Mouse (Mus musculus) right cerebral cortex, postnatal 25 days (tissue): Measurements from ENCODE around the gene Pde1a.
"Not testable (repeated sequence)": the region's sequence is repeated elsewhere in the genome, so short reads cannot be mapped to it uniquely, and the experiment has no call there.

Experiments
- DNase-seq: peaks from one replicate; pipeline ENCODE4 v3.0.0; 2022

The Pde1a gene

DNA sequence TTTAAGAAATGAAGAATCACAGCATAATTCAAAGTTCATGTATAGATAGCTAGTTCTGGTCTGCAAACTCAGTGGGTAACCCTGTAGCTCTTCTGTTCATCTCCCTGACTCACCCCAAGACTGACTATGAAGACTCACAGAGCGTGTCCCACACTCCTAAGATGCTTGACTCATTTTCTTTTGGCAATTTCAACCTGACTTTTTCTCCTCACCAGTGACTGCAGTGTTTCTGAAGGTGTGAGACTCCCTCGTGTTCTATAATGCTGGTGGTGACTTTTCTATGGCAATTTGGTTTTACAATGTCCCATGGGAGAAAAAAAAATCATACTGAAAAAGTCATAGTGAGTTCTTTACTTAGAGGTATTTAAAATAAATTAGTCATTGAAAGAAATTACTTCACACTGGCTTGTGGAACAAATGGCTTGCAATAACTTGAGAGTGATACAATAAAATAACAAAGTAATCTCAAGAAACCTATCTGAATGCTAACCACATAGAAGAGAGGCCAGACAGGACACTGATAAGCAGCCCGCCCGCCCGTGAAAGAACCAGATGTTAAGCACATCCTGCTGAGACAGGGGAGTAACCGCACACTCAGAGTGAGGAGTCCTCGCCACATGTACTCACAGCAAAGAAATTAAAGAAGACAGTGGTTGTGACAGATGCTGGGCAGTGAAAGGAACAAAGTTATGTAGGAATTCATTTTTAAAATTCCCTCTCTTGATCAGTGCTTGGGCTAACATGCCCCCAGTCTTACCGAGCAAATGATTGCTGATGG is 183.2 kb downstream of the Pde1a start:
- no peak for DNase-seq

DNA sequence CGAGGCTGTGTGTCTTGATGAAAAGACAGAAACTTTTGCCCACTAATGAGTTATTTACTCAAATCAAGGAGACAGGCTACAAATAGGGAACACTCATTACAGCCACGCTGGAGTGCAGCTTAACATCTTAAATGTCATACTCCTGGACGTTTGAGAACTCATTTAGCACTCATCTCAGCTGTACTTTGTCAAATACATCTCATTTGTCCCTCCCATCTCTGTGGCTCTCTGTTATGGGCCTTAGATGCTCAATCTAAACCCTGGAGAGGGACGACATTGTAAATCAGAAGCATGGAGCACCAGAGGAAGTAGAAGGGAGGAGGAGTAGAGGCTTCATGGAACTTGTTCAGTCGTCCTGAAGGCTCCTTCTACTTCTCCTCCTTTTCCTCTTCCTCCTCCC is 194.6 kb downstream of the Pde1a start:
- DNase-seq, result no peak

DNA sequence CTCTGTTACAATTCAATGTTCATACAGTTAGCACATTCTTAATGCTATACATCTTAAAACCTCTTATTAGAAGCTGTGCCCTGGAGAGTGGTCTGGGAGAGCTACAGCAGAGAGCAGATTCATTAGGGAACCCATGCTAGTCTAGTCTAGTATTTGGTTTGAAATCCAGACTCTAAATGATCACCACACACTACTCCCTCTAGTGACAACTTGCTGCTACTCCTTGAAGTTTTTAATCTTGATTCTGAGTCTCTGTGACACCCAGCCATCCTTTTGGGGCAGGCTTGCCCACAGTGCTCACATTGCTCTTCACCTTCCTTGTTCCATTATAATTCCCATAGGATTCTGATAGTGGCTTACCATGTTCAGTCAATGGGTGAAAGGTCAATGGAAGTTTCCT is 206.9 kb downstream of the Pde1a start:
- no peak for DNase-seq

DNA sequence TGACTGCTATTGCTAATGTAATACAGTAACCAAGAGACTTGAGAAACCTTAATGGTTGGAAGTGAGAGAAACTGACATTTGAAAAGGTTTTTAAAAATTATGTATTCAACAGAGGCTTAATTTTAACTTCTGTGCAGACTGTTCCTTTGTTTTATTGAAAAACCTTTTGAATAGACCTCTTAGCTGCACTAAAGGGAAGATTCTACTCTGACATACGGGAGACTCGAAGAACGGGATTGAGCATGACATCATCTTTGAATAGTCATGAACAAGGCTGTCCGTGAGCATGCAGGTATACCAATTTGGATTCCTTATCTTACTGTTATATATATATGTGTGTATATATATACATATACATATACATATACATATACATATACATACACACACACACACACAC is 207.9 kb downstream of the Pde1a start:
- DNase-seq, result no peak

DNA sequence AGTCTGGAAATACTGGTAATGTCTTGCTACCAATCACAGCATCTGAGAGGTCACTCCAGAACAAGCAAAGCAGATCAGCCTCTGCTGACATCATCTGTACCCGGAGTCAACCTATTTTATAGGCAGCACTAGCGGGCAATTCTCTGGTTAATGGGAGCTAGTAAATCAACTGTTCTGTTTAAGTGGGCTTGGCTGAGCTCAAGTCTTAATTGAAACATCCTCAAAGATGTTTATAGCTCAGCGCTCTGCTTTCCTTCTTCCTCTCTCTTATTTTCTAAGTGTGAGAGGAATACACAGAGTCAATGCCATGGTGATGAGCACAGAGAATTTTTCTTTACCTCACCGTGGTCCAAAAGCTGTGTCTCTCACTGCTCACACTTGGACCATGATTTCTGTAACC is 208.8 kb downstream of the Pde1a start:
- no peak for DNase-seq

DNA sequence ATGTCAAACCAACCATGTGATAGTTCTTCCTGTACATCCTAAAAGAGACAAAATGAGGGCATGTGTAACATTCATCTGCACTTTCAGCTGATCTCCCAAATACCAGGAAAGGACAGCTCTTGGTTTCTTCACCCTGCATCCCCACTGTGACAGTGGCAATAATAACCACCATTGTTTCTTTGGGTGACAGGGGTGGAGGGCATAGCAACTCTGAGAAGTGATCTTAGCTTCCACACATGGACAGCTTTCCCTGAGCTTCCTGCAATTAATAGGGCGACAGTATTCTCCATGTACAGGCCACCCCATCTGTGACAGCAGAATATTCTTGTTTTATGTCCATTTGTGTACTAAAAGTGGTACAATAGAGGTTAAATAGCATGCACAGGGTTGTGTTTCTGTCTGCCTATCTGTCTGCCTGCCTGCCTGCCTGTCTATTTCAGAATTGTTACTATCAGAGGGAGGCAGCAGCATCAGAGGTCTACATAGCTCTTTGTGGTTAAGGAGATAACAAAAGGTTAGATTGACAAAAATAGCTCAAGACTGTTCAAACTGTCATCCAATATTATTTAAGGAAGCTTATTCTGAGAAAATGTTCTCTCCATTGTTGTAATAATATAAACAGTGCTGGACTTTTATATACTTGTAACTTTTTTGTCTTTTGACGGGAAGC is 227.3 kb downstream of the Pde1a start:
- DNase-seq, result no peak

DNA sequence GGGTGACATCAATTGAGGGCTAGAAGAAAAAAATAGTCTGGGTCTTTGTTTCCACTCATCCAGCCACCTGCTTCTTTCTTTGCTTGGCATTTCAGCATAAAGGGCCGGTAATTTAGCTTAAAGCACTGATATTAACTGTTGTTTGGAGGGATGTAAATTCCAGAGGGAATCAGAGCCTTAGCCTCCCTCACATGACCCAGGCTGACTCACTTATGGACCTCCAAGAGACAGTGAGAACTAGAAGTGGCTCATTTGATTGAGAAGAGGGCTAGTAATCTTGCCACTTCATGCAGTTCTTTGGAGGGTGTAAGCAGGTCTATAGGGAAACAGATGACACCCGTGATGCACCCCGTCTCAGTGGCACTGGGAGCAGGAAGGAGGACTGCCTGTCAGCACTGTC is 230.7 kb downstream of the Pde1a start:
- no peak for DNase-seq

DNA sequence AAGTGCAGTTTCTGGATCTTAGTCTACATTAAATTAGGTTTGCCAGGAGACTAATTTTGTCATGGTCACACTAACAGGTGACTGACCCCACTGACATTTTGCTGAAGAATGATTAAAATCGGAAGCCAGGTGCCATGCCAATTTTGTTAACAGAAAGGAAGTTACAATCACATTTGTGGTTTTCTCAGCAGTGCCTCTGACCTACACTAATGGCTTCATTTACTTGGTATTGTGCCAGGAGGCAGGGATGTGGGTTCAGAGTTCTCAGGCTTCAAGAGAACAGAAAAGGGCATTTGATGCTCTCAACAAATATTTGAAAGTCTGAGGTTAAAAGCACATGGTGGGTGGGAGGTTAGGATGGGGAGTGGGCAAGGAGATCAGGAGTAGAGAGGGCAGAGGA is 236.4 kb downstream of the Pde1a start:
- no peak for DNase-seq

DNA sequence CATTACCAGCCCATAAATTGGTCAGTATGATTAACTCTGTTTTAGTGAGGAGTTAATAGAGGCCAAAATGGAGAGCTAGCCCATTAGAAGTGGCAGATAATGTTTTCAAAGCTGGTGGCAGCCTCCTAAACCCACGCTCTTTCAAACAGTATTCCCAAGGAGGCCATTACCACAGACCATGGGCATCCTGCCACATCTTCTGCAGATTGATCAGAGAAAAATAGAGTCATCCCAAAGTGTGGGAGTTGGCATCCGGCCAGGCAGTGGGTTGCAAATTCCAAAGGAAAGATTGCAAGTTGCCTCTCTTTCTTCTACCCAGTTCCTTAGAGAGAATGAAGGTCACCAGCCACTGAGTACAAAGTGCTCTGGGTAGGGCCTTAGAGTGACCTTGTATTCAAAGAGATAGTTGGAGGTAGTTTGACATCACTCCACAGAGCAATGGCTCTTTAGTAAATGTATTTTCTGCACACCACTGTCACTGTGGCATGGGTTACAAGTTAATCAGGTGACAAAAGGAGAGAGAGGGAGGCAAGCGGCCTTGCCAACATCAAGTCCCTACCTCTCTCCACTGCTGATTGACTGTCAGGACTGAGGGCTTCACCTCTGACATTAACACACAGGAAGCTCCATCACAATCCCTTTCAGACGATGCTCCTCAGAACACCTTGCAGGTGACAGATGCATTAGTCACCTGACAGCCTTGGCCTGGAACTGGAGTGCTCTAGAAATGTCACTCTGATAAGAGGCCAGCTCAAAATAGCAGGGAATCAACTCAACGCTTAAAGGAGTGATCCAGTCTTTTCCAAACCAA is 237.3 kb downstream of the Pde1a start:
- DNase-seq, result peak; percentile 47

DNA sequence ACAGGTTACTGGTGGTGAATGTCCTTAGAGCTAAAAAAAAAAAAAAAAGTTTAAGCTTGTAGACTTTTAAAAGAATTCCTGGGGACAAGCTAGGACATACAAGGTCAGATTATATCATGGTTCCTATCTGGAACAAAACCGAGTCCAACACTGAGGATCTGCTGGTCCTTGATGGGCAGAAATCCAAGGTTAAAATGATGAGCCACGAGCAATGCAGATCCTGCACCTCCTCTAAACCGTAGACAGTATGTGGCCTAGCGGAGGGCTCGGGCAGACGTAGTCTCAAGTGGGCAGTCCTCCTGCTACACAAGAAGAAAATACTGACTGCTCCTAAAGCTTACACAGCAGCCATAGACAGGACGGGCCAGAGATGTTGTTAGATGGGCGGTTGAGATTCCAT is 238.5 kb downstream of the Pde1a start:
- no peak for DNase-seq

DNA sequence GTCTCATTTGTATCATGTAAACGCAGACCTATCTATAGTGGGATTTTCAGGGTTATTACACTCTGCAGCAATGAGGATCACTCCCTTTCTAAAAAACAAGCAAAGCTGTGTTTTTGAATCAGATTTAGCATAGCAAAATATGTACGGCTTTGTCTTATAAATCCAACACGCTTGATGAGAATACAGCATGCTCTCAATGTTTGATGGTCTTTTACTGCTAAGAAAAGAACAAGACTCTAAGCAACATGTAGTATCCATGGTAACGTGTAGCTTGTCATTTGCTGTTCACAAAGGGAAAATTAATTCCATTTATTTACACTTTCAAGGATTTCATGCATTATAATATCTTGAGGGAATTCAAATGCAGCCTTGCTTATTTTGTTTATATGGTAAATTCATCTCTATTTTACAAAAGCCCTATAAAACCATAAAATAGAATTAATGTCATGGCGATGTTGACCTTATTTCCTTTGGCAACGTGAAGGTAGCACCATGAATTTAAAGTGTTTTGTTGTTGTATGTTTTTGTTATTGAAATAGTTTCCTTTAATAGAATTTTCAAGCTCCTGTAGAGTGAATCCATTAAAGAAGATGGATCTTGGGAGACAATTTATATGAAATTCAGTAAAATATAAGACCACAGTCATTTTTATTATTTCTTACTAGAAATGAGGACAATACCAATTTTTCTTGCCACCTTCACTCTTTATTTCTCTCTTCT is 245.5 kb downstream of the Pde1a start:
- DNase-seq, result no peak

DNA sequence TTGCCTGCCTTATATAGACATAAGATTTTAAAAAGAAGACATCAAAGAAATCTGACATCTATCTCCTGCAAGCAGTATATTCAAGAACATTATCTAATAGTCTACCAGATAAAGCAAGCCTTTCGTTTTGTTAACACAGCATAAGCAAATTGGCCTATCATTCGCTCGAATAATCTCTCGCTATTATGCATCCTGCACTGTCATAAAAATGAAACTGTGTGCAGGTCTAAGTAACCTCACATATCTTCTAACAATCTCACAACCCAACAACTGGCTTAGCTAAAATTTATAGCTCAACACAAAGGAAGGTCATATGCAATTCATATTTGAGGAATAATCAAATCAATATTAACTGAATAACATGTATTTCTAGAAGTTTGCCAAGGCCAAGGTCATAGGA is 246.0 kb downstream of the Pde1a start:
- DNase-seq, result no peak

DNA sequence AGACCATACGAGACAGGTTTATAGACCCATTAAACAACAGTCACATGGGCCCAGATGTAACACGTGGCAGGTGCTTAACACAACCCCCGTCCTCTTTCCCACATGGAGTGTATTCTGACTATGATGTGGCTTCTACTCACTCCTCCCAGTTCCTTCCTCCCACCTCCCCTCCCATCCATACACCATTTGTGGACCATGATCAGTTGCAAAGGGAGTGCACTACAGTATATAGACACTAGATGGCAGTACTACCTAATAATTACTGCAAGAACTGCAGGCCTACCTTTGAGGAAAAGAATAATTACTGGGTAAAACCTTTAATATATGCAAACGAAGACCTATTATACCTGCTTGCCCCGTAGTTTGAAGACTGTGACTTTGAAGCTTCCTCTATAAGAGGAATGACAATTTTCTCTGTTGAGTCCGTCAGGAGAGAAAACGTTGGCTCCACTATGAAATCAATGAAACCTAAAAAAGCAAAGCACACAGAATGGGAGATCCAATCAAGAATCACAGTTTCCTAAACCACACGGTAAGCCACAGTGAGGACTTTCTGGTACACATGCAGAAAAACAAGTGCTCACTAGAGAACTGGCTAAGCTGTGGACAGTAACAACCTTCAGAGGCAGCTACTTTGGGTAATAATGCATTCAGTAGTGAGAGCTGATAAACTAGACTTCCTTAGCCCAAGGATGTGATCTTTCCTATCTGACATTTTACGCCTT is 263.8 kb downstream of the Pde1a start:
- no peak for DNase-seq

DNA sequence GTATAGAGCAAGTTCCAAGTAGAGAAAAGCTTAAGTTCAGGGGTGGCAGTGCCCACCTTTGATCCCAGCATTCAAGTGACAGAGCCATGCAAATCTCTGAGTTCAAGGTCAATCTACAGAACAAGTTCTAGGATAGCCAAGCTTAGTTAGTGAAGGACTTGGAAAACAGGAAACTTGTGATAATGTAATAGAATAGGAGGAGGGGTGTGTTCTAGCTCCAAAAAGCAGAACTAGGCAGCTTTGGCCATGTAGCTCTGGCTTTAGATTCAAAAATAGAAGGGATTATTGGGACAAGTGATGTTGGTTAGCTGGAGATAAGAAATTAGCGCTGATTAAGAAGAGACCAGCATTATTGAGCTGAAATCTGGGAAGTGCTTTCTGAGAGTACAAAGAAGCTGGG is 272.4 kb downstream of the Pde1a start:
- DNase-seq, result no peak

DNA sequence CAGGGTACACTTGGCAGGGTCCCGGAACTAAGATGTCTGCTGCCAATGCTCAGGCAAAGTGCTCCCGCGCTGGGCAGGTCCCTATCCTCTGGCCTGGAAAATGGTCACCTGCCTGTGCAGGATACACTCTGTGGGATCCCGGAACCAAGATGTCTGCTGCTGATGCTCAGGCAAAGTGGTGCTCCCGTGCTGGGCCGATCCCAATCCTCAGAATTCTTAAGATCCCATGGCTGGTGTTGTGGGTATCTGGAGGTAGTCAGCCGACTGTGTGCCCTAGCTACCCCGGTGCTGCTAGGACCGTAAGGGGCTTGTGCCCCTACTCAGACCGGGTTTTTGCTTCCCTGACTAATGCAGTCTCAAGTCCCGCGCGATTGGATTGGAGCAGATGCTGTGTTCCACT is 281.9 kb downstream of the Pde1a start:
- DNase-seq, result not testable (repeated sequence)

DNA sequence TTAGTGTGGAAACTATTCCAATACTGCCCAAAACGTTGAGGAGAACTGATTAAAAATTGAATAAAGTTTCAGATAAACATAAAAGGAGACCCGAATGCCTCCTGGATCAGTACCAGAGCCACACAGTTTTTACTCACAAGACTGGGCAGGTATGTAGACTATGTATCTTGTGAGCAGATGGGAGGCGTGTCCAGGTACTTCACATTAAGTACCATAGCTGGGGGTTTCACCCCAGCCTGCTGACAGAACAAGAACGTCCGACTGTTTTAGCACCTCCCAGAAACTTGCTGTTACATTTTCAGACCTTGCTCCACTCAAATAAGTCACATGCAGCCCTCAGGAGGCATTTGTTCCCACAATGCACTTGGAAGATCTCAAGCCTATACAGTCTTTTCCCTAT is 289.7 kb downstream of the Pde1a start:
- no peak for DNase-seq

DNA sequence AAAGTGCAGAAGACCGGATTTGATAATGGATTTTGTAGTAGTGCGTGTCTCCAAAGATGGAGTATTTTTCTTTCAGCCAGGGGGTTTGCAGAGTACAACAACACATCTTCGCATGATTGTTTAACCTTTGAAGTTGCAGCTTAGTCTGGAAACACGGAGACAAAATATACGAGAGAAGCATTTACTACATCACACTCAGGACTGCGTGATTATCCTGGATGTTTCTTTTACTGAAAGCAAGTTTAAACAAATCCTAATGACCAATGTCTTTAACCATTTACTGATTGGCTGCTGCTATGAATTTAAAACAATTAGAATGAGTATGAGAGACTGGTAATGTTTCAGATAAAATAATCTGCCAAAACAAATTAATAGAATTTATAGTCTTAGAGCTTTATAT is 290.2 kb downstream of the Pde1a start:
- no peak for DNase-seq

DNA sequence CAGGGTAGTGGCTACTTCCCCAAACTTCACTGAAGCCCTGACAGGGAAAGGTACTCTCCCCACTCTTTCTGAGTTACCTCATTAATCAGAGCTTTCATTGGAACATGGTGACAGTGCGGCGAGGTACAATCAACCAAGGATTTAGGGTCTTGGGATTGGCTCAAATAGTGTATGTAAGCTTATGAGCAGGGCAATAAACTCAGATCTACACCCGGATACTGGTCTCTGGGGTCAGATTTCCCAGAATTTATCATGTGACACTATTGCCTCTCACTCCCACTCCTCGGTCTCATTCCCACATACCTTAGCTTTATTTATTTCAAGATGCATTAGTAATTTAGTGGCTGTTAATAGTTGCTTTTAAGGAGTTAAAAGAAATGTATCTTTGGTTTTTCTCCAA is 303.4 kb downstream of the Pde1a start:
- no peak for DNase-seq

DNA sequence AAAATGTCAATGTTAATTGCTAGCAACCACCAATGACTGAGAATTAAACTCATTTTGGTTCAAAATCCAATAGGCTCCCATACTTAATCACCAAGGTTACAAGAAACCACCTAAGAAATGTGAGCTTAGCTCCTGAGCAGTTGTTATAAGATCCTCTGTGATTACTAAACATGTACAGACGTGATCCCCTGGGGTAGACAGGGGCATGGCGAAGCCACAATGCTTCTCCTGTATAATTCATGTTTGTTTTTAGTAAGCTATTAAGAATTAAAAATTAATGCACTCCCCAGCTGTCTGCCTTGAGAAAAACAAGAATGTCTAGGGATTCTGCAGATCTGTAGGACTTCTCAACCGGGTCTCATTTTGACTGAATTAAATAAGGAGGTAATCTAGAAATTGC is 309.7 kb downstream of the Pde1a start:
- DNase-seq, result no peak

DNA sequence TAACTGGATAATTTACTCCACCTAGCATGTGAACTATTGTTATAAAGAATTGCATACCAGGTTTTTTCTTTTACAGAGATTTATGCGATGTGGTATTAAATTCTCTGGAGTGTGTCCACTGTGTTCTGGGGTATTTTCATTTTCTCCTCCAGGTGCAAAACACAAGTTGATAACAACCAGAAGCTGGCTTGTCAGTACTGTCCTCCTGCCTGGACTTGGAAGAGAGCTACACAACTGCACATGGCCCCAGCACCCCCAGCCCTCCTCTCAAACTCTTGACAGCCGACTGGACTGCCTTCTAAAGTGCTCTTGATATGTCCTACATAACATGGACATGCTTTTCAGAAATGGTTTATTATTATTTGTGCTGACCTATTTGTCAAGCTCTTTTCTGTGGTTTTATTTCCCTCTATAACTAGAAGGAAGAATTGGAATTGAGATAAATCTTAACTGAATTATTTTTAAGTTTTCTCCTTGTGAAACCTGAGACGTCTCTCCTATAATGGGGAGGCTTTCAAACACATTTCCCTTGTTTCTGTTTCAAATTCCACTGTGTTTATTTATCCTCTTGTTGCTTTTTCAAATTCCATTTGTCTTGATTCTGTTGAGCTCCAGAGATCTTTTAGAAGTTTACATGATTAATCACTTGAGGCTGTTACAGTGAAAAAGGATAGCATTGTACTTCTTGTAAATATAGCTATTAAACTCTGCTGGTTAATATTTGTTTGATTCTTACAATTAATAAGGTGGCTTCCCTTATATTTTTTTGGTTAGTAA is 313.4 kb downstream of the Pde1a start:
- no peak for DNase-seq

DNA sequence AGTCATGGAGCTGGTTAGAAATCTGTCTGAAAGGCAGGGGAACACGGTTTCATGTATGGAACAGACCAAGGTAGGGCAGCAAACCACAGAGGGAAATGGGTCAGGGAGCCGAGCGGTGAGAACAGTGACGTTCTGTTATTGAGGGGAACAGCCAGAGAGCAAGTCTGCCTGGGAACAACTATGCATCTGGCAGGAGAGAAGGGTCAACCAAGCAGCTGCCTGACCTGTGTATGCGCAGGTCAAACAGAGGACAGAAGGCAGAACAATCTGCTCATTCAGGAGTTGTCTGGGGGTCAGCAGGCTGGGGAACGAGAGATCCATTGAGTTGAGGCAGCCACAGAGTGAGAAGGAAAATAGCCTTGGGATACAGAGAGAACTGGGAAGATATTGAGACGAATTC is 330.6 kb downstream of the Pde1a start:
- DNase-seq, result no peak

DNA sequence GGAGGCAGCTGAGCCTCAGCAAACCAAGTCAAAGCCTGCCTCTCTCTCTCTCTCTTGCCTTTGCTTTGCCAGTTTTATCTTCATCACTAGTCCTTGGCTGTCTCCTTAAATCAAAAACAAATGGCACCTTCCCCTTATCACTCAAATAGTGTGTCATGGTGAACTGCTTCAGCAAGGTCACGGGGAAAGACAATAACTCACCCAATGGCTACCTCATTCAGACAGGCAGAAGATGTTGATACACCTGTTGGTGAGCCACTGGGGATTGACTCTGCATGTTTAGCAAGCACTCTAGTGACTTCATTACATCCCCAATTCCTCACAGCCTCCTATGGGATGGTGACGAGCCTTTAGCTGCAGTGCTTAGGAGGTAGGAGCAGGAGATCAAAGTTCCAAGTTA is 331.8 kb downstream of the Pde1a start:
- no peak for DNase-seq
